Mouse (Mus musculus) forebrain, embryonic 12.5 days (tissue): ENCODE data around the gene Gm28230. TPM values are rescaled to one million over a fixed set of nuclear protein-coding genes. Genes with fewer than 3 reads are reported as not detected.

Source experiments
- ATAC-seq: fragments of 200-750 bp; cut with Nextera tagmentation; 2 replicates; pipeline ENCODE4 v1.8.0; 2017; ENCODE audit warnings: moderate TSS enrichment; ENCODE audit not compliant: low FRiP score
- H3K27ac ChIP-seq: fragments of 300-500 bp; sonication (generic); 2 replicates; pipeline ENCODE4 v1.5.1; 2016; ENCODE audit warnings: mild to moderate bottlenecking
- H3K27me3 ChIP-seq: fragments of 300-500 bp; sonication (generic); 2 replicates; pipeline ENCODE4 v1.6.1; 2016; ENCODE audit warnings: mild to moderate bottlenecking
- H3K36me3 ChIP-seq: fragments of 300-500 bp; sonication (generic); replicated peaks from 2 replicates; pipeline ENCODE4 v1.6.1; 2016; ENCODE audit warnings: mild to moderate bottlenecking
- H3K4me1 ChIP-seq: fragments of 300-500 bp; sonication (generic); 2 replicates; pipeline ENCODE4 v1.6.1; 2016
- H3K4me2 ChIP-seq: fragments of 300-500 bp; sonication (generic); 2 replicates; pipeline ENCODE4 v1.6.1; 2016; ENCODE audit warnings: mild to moderate bottlenecking, moderate library complexity
- H3K4me3 ChIP-seq: fragments of 300-500 bp; sonication (generic); replicated peaks from 2 replicates; pipeline ENCODE4 v1.5.1; 2016; ENCODE audit warnings: mild to moderate bottlenecking
- H3K9ac ChIP-seq: fragments of 300-500 bp; sonication (generic); 2 replicates; pipeline ENCODE4 v1.6.1; 2016; ENCODE audit warnings: mild to moderate bottlenecking
- H3K9me3 ChIP-seq: fragments of 300-500 bp; sonication (generic); 2 replicates; pipeline ENCODE4 v1.6.1; 2016
- WGBS: fragments of 180-500 bp; shearing (Covaris S2); methylation state at CpG from one replicate; pipeline ENCODE4 v1.1.7; 2016; 5-methylcytosine and 5-hydroxymethylcytosine counted together
- polyA plus RNA-seq: library from polyadenylated mRNA; unstranded; fragments of >200 nt; fragmentation: Nextera tagmentation; extraction: Ambion mirVana; gene quantifications from 2 replicates; pipeline ENCODE4 v1.2.1, GENCODE M21; 2016

The Gm28230 gene
- polyA plus RNA-seq, 1 experiment from 2014 or later: not detected

- H3K4me2 ChIP-seq: no peak overlapping the region
- H3K36me3 ChIP-seq: no peaks in the 10 kb centered on the region
- H3K27ac ChIP-seq: no peak overlapping the region
- H3K4me1 ChIP-seq: peaks cover 27% of the 10 kb centered on the region
- WGBS: 11% methylated on average over 17 of the region's 17 CpGs
- no peak overlapping the region for H3K4me3 ChIP-seq
- H3K9me3 ChIP-seq: no peaks in the 10 kb centered on the region
- H3K9ac ChIP-seq: no peak overlapping the region
- ATAC-seq: no peak
- peaks cover 95% of the 10 kb centered on the region for H3K27me3 ChIP-seq
Measured at GRCm38 (mm10) chr2:74701949-74702819, 24.3 kb upstream of the Gm28230 start.

GRCm38 (mm10) chr2:74702820-74703219 is 23.7 kb upstream of the Gm28230 start:
- ATAC-seq: no peak
- H3K27me3 ChIP-seq: peaks cover 95% of the 10 kb centered on the region
- no peaks in the 10 kb centered on the region for H3K36me3 ChIP-seq
- H3K4me3 ChIP-seq: no peak overlapping the region
- H3K4me1 ChIP-seq: peaks cover 23% of the 10 kb centered on the region
- H3K9ac ChIP-seq: no peak overlapping the region
- 12% methylated on average over 6 of the region's 6 CpGs for WGBS
- no peaks in the 10 kb centered on the region for H3K9me3 ChIP-seq
- H3K27ac ChIP-seq: no peak overlapping the region
- no peak overlapping the region for H3K4me2 ChIP-seq

DNA sequence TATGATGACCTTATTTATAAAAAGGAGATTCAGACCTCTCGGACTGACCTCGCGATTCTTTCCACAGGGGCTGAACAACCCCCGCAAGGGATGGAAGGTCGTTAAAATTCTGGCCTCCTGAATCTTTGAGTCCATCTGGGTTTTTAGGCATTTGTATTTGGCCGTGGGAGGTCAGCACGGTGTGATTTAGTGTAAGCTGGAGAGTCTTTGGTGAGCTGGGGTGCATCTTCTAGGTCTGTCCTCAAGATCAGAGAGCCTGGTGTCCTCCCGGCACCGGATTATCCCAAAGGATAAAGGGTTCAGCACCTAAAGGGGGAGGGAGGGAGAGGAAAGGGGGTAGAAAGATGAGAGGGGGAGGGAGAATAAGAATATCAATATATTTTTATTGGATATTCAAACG is 23.2 kb upstream of the Gm28230 start:
- Histone ChIP-seq H3K27ac (no peak overlapping the region), H3K36me3 (no peaks in the 10 kb centered on the region), H3K4me1 (peaks cover 18% of the 10 kb centered on the region), H3K9ac (no peak overlapping the region), H3K27me3 (peaks cover 95% of the 10 kb centered on the region), H3K4me2 (no peak overlapping the region), H3K9me3 (no peaks in the 10 kb centered on the region), H3K4me3 (no peak overlapping the region)
- ATAC-seq: no peak
- 2% methylated on average over 10 of the region's 10 CpGs for WGBS

DNA sequence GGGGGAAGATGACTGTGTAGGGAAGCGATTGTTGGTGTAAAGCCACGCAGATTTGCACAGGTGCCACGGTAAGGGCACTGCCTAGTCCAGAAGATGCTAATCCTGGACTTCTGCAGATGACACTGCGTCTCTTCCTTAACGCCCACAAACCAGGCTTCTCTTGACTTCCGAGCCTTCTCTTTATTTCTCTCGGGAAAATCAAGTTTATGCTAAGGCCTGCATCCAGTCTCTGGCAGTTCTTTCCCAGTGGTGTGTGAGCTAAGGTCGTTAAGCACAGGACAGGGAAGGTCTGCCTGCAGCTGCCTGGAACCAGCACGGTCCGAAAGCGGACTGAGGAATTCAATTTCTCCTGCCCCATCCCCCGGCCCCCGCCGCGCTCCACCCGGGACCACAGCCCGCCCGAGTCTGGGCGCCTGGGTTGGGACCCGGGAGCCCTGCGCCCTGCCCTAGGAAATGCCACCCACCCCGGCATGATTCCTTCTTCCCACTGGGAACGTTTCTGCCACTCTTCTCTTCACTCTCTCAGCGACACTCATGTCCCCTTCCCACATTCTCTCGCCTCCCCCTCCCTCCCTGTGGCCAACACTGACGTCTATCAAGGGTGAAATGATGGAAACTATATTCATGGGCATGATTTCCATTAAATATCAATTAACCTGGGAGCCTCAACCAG is 22.7 kb upstream of the Gm28230 start:
- 3% methylated on average over 26 of the region's 26 CpGs for WGBS
- H3K4me2 ChIP-seq: no peak overlapping the region
- H3K4me1 ChIP-seq: peaks cover 13% of the 10 kb centered on the region
- no peak overlapping the region for H3K27ac ChIP-seq
- H3K9me3 ChIP-seq: no peaks in the 10 kb centered on the region
- no peak for ATAC-seq
- no peak overlapping the region for H3K4me3 ChIP-seq
- H3K27me3 ChIP-seq: peaks cover 95% of the 10 kb centered on the region
- no peak overlapping the region for H3K9ac ChIP-seq
- no peaks in the 10 kb centered on the region for H3K36me3 ChIP-seq

DNA sequence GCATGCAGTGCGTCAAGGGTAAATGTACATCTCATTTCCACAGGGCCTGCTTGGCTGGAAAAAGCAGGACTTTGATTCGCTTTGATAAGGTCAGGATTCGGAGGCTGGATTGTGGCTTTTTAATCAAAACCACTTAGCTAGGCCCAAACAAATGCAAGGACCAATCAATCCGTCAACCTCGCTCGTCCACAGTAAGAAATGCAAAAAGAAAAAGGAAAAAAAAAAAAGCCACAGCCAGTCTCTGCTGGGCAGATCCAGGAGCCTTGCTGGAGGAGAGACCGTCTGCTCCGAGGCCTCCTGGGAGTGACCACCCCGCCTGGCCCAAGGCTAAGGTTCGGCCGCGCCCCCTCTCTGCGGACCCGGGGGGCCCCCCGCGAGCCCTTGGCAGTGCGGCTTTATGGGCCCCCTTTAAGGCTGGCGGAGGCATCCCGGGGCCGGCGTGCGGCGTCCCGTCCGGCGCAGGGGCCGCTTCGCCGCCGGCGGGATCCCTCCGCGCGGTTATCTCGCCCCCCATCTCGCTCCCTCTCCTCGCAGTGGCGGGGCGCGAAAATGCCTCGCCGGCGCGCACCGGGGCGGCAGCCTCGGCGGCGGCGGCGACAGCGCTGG is 22.0 kb upstream of the Gm28230 start, which contains the start of gene Hoxd8:
Gene Hoxd8 (plus strand): TSS at position 223 of the 606 bp plus-strand sequence.
- Histone ChIP-seq H3K4me2 (peak within 1 kb of the TSS; percentile 57), H3K4me3 (peak within 1 kb of the TSS; percentile 38), H3K36me3 (no peaks in the 10 kb centered on the region), H3K4me1 (peaks cover 13% of the 10 kb centered on the region), H3K9ac (peak within 1 kb of the TSS; percentile 33; the same call in 1 of the 2 replicates), H3K27me3 (peaks cover 95% of the 10 kb centered on the region), H3K27ac (no peak within 1 kb of the TSS), H3K9me3 (no peaks in the 10 kb centered on the region)
- no peak for ATAC-seq
- 1% methylated on average over 45 of the region's 52 CpGs for WGBS

- peak overlapping the region; percentile 57 for H3K4me2 ChIP-seq
- WGBS: 1% methylated on average over 24 of the region's 66 CpGs
- peaks cover 13% of the 10 kb centered on the region for H3K4me1 ChIP-seq
- H3K9ac ChIP-seq: peak overlapping the region; percentile 33; the same call in 1 of the 2 replicates
- H3K36me3 ChIP-seq: no peaks in the 10 kb centered on the region
- peaks cover 95% of the 10 kb centered on the region for H3K27me3 ChIP-seq
- H3K4me3 ChIP-seq: peak overlapping the region; percentile 38
- H3K9me3 ChIP-seq: no peaks in the 10 kb centered on the region
- ATAC-seq: 0 out of 2 replicates have a peak, but pooled peaks have one; percentile 27
- no peak overlapping the region for H3K27ac ChIP-seq
Measured at GRCm38 (mm10) chr2:74704999-74705466, 21.5 kb upstream of the Gm28230 start.

DNA sequence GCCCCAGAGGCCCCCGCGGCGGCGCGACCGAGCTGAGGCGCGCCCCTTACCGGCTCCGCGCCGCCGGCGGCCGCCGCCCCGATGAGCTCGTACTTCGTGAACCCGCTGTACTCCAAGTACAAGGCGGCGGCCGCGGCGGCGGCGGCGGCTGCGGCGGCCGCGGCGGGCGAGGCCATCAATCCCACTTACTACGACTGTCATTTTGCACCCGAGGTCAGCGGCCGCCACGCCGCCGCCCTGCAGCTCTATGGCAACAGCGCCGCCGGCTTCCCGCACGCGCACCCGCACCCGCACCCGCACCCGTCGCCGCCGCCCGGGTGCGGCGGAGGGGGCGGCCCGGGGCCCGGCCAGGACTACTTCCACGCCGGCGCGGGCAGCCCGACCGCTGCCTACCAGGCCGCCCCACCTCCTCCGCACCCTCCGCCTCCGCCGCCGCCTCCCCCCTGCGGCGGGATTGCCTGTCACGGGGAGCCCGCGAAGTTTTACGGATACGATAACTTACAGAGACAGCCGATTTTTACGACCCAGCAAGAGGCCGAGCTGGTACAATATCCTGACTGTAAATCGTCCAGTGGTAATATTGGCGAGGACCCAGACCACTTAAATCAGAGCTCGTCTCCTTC is 20.9 kb upstream of the Gm28230 start:
- Histone ChIP-seq H3K36me3 (no peaks in the 10 kb centered on the region), H3K9me3 (no peaks in the 10 kb centered on the region), H3K4me3 (peak overlapping the region; percentile 38), H3K4me2 (peak overlapping the region; percentile 57), H3K4me1 (peaks cover 13% of the 10 kb centered on the region), H3K27ac (no peak overlapping the region), H3K9ac (peak overlapping the region; percentile 33), H3K27me3 (peaks cover 95% of the 10 kb centered on the region)
- 0 out of 2 replicates have a peak, but pooled peaks have one; percentile 58 for ATAC-seq
- 2% methylated on average over 43 of the region's 85 CpGs for WGBS

DNA sequence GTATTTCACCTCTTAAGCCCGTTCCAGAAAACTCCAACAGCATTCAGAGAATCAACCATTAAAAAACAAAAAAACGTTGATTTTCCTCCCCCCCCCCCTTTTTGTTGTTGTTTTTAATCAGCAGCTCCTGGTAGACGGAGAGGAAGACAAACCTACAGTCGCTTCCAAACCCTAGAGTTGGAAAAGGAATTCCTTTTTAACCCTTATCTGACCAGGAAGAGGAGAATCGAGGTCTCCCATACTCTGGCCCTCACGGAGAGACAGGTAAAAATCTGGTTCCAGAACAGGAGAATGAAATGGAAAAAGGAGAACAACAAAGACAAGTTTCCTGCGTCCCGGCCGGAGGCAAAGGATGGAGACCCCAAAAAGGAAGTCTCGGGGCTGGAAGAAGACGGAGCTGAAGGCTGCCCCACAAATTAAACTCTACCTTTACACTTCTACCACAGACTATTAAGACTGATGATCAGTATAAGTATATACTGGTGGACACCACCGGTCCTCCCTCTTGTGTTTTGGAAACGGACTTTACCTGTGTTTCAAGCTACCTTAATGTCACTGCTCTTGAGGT is 20.1 kb upstream of the Gm28230 start:
- ATAC-seq: no peak
- Histone ChIP-seq H3K4me2 (no peak overlapping the region), H3K36me3 (no peaks in the 10 kb centered on the region), H3K4me3 (no peak overlapping the region), H3K27ac (no peak overlapping the region), H3K4me1 (peaks cover 13% of the 10 kb centered on the region), H3K27me3 (peaks cover 96% of the 10 kb centered on the region), H3K9ac (no peak overlapping the region), H3K9me3 (no peaks in the 10 kb centered on the region)
- WGBS: 2% methylated on average over 13 of the region's 13 CpGs

DNA sequence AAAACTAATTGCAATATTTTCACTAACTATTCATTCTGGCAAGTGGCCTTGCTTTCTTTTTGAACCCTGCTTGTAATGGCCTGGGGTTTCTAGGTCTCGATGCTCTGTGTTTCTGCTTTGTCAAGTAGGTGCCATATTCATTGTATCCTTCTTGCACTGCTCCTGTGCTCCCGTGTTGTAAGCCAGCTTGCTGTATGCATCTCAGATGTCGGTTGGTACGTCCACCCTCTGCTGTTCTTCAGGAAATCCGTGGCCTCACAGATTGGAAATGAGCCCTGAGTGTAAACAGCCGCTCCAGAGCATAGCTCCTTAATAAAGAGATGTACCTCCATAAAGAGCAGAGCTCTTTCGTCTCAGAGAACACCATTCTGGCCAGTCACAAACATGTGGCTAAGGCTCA is 18.9 kb upstream of the Gm28230 start:
- WGBS: 6% methylated on average over 7 of the region's 7 CpGs
- Histone ChIP-seq H3K4me1 (peaks cover 21% of the 10 kb centered on the region), H3K27me3 (peaks cover 97% of the 10 kb centered on the region), H3K4me2 (no peak overlapping the region), H3K36me3 (no peaks in the 10 kb centered on the region), H3K9ac (no peak overlapping the region), H3K9me3 (no peaks in the 10 kb centered on the region), H3K27ac (no peak overlapping the region), H3K4me3 (no peak overlapping the region)
- ATAC-seq: no peak

DNA sequence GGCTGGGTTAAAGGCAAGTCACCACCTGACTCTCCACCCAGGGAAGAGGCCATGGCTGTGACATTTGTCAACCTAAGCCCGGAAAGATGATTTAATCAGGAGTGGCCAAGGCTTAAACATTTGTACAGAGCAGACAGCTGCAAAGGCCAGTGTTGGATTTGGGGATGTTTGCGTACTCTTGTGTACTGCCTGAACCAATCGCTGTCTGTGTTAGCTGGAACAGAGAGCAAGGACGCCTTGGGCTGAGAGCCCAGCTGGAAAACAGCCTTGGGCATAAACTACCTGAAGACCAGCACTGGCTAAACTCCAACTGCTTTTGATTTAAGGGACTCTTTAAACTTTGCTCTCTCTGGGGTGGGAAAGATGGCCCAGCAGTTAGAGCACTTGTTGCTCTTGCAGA is 17.9 kb upstream of the Gm28230 start:
- WGBS: under 1% methylated on average over 4 of the region's 4 CpGs
- ATAC-seq: no peak

DNA sequence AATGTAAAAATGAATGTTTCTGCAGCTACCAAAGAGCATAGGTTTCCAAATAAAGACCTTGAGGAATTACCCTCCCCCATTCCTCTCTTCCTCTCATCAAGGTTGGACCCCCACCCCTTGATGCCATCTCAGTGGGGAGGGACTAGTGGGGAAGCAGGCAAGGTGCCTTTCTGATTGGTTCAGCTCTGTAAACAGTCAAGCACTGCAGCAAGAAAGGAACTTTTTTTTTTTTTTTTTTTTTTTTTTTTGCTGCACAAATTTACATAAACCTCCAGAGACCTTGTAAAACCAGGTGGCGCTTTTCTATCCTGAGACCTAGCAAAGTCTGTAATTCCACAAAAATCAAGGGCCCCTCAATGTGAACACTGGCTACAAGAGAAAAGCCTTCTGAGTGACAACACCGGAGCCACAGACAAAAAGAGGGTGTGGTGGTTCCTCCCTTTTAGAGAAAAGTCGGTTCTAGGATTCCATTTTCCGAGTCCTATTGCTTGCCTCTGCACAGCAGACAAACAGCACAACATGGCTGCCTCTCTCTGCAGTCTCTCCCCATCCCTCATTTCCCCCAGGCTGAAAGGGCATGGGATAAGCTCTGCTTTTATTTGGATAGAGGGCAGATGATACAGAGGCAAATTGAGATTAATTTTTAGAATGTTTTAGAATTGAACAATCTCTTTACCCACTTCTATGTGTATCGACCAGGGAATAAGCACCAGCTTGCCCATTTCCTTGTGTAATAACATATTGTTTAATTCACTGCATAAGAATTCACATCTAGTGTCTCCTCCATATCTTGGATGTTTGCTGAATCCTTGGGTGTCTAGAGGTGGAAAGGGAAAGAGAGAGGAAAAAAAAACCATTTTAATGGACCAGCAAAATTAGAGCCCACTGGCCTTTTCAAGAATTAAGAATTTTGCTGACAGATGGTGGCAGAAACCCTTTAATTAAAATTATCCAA is 16.8 kb upstream of the Gm28230 start:
- H3K9me3 ChIP-seq: no peaks in the 10 kb centered on the region
- no peak overlapping the region for H3K9ac ChIP-seq
- ATAC-seq: no peak
- peaks cover 18% of the 10 kb centered on the region for H3K4me1 ChIP-seq
- no peak overlapping the region for H3K4me3 ChIP-seq
- H3K27me3 ChIP-seq: peaks cover 98% of the 10 kb centered on the region
- 4% methylated on average over 5 of the region's 5 CpGs for WGBS
- H3K36me3 ChIP-seq: no peaks in the 10 kb centered on the region
- H3K4me2 ChIP-seq: no peak overlapping the region
- H3K27ac ChIP-seq: no peak overlapping the region

More for the DNA sequence above, 17.9 kb upstream of the Gm28230 start:
- no peak overlapping the region for H3K4me2 ChIP-seq
- no peaks in the 10 kb centered on the region for H3K36me3 ChIP-seq
- peaks cover 98% of the 10 kb centered on the region for H3K27me3 ChIP-seq
- H3K9me3 ChIP-seq: no peaks in the 10 kb centered on the region
- H3K27ac ChIP-seq: no peak overlapping the region
- H3K4me1 ChIP-seq: peaks cover 21% of the 10 kb centered on the region
- H3K9ac ChIP-seq: no peak overlapping the region
- no peak overlapping the region for H3K4me3 ChIP-seq
